In genomic region chr19:40333905-40334304, GRCm38 (mm10) we compare ENCODE assay signal across 11 mouse cellular contexts.
A peak's percentile ranks its signal among the peaks of the same experiment; 100 is the strongest.
DNase-seq lines count a peak whose midpoint lies in the region; ATAC-seq and TF ChIP-seq lines count a peak whose summit lies in the region.
"Had no signal": no experiment of that assay in that cellular context is flagged by ENCODE, and none has a peak within 500 bp of the region (broad histone marks: within the 10 kb centered on the region; RNA-seq: fewer than 3 reads in every experiment).

No protein-coding gene starts in this region.

- no peaks in the 10 kb centered on the region for H3K9me3 ChIP-seq in intestine, postnatal 0 days (ENCODE audit: control insufficient read depth)
- no peaks in the 10 kb centered on the region for H3K9me3 ChIP-seq in intestine, embryonic 15.5 days
- H3K9me3 ChIP-seq: forebrain, embryonic 13.5 days; hindbrain, embryonic 15.5 days; limb, embryonic 13.5 days had no signal

- WGBS in intestine, postnatal 0 days = 50% methylated on average over 5 of the region's 5 CpGs
- 55% methylated on average over 5 of the region's 5 CpGs for WGBS in intestine, embryonic 15.5 days

- H3K27ac ChIP-seq in intestine, postnatal 0 days (ENCODE audit: low read depth, low read length) = no peak overlapping the region
- no peak overlapping the region for H3K27ac ChIP-seq in intestine, embryonic 15.5 days
- H3K27ac ChIP-seq: forebrain, embryonic 13.5 days; hindbrain, embryonic 15.5 days; limb, embryonic 13.5 days had no signal

- no peak overlapping the region for H3K4me2 ChIP-seq in intestine, postnatal 0 days (replicated peaks; ENCODE audit: low read depth)
- H3K4me2 ChIP-seq in intestine, embryonic 15.5 days (replicated peaks) = no peak overlapping the region
- H3K4me2 ChIP-seq: forebrain, embryonic 13.5 days; hindbrain, embryonic 15.5 days; limb, embryonic 13.5 days had no signal

- H3K4me3 ChIP-seq in intestine, postnatal 0 days (ENCODE audit: low read depth, low read length) = no peak overlapping the region
- H3K4me3 ChIP-seq in intestine, embryonic 15.5 days (replicated peaks) = no peak overlapping the region
- H3K4me3 ChIP-seq: forebrain, embryonic 13.5 days; hindbrain, embryonic 15.5 days; limb, embryonic 13.5 days; myocyte had no signal

- no peak overlapping the region for H3K9ac ChIP-seq in intestine, postnatal 0 days (ENCODE audit: low read depth, low read length)
- H3K9ac ChIP-seq in intestine, embryonic 15.5 days = no peak overlapping the region
- H3K9ac ChIP-seq: forebrain, embryonic 13.5 days; hindbrain, embryonic 15.5 days; limb, embryonic 13.5 days had no signal

- H3K36me3 ChIP-seq in intestine, postnatal 0 days (ENCODE audit: control insufficient read depth, insufficient read depth) = peaks cover 9% of the 10 kb centered on the region; the same call in 1 of the 2 replicates
- no peaks in the 10 kb centered on the region for H3K36me3 ChIP-seq in intestine, embryonic 15.5 days
- H3K36me3 ChIP-seq: limb, embryonic 13.5 days had no signal

- H3K27me3 ChIP-seq in intestine, postnatal 0 days (replicated peaks; ENCODE audit: control insufficient read depth, insufficient read depth, low read length) = no peaks in the 10 kb centered on the region
- H3K27me3 ChIP-seq in intestine, embryonic 15.5 days (replicated peaks) = no peaks in the 10 kb centered on the region
- H3K27me3 ChIP-seq: forebrain, embryonic 13.5 days; hindbrain, embryonic 15.5 days; limb, embryonic 13.5 days had no signal

- peak; percentile 30 for DNase-seq in lung, postnatal 14 days
- DNase-seq in lung, adult 18-20 months = no peak
- DNase-seq in brain, adult 2 months (ENCODE audit: low read depth, low spot score) = peak; percentile 45
- peak; percentile 42 for DNase-seq in embryo, embryonic 11 days

- peak; percentile 62 for TF ChIP-seq CTCF in intestine, postnatal 0 days (IDR thresholded peaks at IDR 0.05; ENCODE audit: low read depth)

- no peak for ATAC-seq in intestine, postnatal 0 days
- ATAC-seq in intestine, embryonic 15.5 days = no peak
- ATAC-seq in CD4-positive, CD25-positive, alpha-beta regulatory T cell, adult 4 months = no peak
- ATAC-seq: forebrain, embryonic 13.5 days had no signal

- H3K4me1 ChIP-seq in intestine, postnatal 0 days (replicated peaks; ENCODE audit: control insufficient read depth, insufficient read depth, low read length) = no peaks in the 10 kb centered on the region; the same call in 1 of the 2 replicates
- H3K4me1 ChIP-seq in intestine, embryonic 15.5 days (replicated peaks) = 0 out of 2 replicates have a peak, but pooled peaks cover 3% of the 10 kb centered on the region
- H3K4me1 ChIP-seq: forebrain, embryonic 13.5 days; hindbrain, embryonic 15.5 days; limb, embryonic 13.5 days had no signal

Comparison
In these comparisons a context has a peak if more than half of its experiments do, and no peak if none do; other contexts are left out.
1. DNase-seq: peak in lung, postnatal 14 days (single experiment), brain, adult 2 months (single experiment) and embryo, embryonic 11 days (single experiment); none in lung, adult 18-20 months (0 of 2).